Mouse (Mus musculus): ENCODE data around the gene Clvs2. TPM values are rescaled to one million over a fixed set of nuclear protein-coding genes. Genes with fewer than 3 reads are reported as not detected.
A peak's percentile ranks its signal among the peaks of the same experiment; 100 is the strongest.

Gene Clvs2
- polyA plus RNA-seq, 1 experiment from 2014 or later, result 0.43 TPM

DNA sequence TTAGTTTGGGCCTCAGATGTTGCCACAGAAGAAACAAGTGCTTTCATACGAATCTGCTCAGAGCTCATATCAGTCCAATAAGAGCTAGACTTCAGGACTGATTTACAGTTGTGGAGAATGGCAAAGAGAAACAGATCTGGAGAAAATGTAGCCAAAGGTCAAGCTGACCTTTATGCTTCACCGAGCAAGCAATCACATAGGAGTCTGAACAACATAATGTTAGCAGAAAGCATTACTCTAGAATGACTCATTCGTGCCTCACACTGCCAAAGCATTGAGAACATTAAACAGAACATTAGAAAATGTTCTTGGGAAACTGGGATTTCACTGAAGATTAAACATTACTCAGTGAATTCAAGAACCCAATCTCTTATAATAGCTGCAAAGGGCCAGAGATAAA, 66.5 kb downstream of the Clvs2 start:
- Histone ChIP-seq H3K4me1 (ENCODE audit: control insufficient read depth, insufficient read depth, low read length) (no peaks in the 10 kb centered on the region), H3K4me3 (ENCODE audit: low read depth, low read length) (no peak overlapping the region), H3K4me2 (ENCODE audit: low read depth, low read length) (no peak overlapping the region), H3K36me3 (ENCODE audit: control insufficient read depth, insufficient read depth, low read length) (no peaks in the 10 kb centered on the region), H3K27me3 (replicated peaks; ENCODE audit: control insufficient read depth, insufficient read depth, low read length) (no peaks in the 10 kb centered on the region), H3K9me3 (ENCODE audit: control insufficient read depth, low read length) (no peaks in the 10 kb centered on the region), H3K27ac (replicated peaks; ENCODE audit: low read depth, low read length) (no peak overlapping the region), H3K9ac (ENCODE audit: low read depth, low read length) (no peak overlapping the region)
- DNase-seq (ENCODE audit: low spot score), result peak; percentile 10
- no peak; the same call in 1 of the 2 replicates for ATAC-seq (ENCODE audit: low read depth)
- 49% methylated on average over 3 of the region's 3 CpGs for WGBS

DNA sequence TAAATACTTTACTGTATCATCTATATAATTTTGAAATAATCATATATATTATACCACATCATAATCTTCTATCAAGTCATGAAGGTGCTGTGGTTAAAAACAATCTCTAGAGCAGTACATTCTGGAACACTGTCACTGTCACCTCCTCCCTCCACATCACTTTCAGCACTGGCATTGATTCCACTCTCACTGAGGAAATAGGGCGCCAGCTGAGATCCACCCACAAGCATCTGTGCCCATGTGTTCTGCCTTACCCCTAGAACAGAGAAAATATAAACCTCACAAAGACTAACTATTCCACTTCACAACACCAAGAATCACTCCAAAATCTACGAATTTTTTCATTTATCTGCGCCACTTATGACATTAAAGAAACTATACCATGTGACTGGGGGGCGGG, 84.2 kb downstream of the Clvs2 start:
- no peaks in the 10 kb centered on the region for H3K36me3 ChIP-seq (ENCODE audit: control insufficient read depth, insufficient read depth, low read length)
- no peak overlapping the region for H3K4me2 ChIP-seq (ENCODE audit: low read depth, low read length)
- no peak overlapping the region for H3K9ac ChIP-seq (ENCODE audit: low read depth, low read length)
- H3K27ac ChIP-seq (replicated peaks; ENCODE audit: low read depth, low read length), result no peak overlapping the region
- H3K4me1 ChIP-seq (ENCODE audit: control insufficient read depth, insufficient read depth, low read length), result no peaks in the 10 kb centered on the region
- no peaks in the 10 kb centered on the region for H3K9me3 ChIP-seq (ENCODE audit: control insufficient read depth, low read length)
- ATAC-seq (ENCODE audit: low read depth) (no peak), DNase-seq (ENCODE audit: low spot score) (no peak)
- H3K27me3 ChIP-seq (replicated peaks; ENCODE audit: control insufficient read depth, insufficient read depth, low read length), result no peaks in the 10 kb centered on the region
- H3K4me3 ChIP-seq (ENCODE audit: low read depth, low read length), result no peak overlapping the region
- WGBS, result 77% methylated on average over 4 of the region's 4 CpGs

Other genes with a start within 250 kb of the Clvs2 start
- not detected in 2 replicates for gene Sult3a2, start 161.9 kb upstream of the Clvs2 start, polyA plus RNA-seq (2014; fragmentation: Nextera tagmentation; extraction: Ambion mirVana)
- not detected in 2 replicates for gene Sult3a1, start 233.0 kb upstream of the Clvs2 start, polyA plus RNA-seq (2014; fragmentation: Nextera tagmentation; extraction: Ambion mirVana)

All from embryonic facial prominence, embryonic 14.5 days (tissue).